Mouse (Mus musculus): ENCODE measurements at regions not wholly inside any gene's neighbourhood (a gene's known extent, or its start where the extent isn't known, plus 50 kb on each side); places are given as distances from the start of the nearest gene placed in this dataset.
A peak's percentile ranks its signal among the peaks of the same experiment; 100 is the strongest.

DNA sequence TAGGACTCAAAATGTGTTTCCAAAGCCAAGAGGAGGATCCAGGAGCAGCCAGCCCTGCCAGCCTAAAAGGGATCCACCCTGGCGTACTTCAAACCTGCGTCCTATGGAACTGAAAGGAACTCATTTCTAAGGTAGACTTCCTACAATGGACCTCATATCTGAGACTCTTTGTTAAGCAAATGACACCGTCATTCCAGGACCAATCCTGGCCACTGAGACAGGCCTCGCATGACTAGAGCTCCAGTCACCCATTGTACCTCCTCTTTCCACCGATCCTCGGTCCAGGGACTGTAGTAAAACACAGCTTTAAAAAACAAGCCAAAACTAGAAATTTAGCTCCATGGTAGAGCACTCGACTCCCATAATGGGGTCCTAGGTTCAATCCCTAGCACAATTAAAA lies 110.4 kb upstream of the Zdhhc25 start:
- DNase-seq: no peak

DNA sequence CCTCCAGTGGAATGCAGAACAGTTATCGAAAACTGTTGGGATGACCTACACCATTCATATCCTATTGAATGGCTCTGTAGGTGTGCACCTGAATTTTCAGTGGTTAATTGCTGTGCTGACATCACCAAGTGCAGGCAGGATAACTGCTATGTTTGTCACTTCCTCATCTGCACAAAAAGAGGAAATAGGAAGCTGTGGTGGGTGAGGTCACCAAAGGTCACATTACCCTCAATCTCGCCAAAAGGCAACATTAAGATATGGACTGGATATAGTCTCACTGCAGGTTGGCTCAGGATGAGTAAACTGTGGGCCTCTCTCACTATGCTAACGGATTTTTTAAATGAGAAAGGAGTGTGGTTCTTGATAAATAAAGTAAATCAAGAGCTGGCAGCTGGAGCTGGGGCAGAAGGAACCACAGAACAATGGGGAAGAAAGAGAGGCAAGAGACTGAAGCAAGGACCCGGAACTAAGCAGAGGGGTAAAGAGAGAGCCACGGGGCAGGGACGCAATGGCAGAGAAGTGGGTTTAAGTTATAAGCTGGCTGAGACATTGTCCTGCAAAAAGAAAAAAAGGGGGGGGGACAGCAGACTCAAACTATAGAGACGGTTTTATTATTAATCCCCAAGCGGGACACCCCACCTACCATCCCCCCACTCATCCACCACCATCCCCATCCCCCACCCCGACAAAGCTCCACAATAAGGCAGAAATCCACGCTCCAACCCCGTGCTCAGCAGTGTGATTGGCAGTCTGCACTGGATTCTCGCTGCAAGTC lies 109.6 kb upstream of the Zdhhc25 start:
- no peak for DNase-seq

DNA sequence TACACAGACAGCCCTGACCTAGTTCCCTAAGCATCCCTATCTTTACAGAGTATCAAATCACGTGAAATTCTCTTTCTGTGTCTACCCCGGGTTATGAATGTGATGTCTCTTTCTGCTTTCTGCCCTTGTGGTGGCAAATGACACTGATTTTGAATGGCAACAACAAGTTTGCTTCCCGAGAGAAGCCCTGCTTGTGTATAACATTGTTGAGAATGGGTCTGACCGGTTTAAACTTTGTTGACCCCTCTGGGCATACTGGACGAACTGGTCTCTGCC lies 109.1 kb upstream of the Zdhhc25 start:
- no peak for DNase-seq

GRCm38 (mm10) chr15:88497957-88498356 lies 102.1 kb upstream of the Zdhhc25 start:
- no peak for DNase-seq

GRCm38 (mm10) chr15:88502311-88502710 lies 97.8 kb upstream of the Zdhhc25 start:
- no peak for DNase-seq

- no peak for DNase-seq
Observed at GRCm38 (mm10) chr15:88503896-88504295, 96.2 kb upstream of the Zdhhc25 start.

- DNase-seq: no peak
Observed at GRCm38 (mm10) chr15:88505491-88506119, 94.5 kb upstream of the Zdhhc25 start.

DNA sequence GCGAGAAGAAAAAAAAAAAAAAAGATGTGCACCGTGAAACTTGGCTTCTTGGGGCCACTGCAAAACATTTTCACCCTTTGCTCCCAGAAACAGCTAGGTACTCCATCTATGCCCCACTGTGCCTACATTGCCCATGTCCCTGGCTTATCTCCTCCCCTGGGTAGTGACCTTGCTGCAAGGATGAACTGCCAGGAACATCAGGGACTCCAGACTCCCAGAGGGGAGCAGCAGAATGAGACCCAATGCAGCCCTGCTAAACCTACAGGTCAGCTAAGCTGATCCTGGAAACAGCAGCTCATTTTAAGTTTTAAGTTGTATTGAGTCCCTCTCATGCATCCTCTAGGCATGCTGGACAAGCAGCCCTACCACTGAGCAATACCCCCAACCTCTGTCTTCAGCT lies 92.2 kb upstream of the Zdhhc25 start:
- DNase-seq: no peak

DNA sequence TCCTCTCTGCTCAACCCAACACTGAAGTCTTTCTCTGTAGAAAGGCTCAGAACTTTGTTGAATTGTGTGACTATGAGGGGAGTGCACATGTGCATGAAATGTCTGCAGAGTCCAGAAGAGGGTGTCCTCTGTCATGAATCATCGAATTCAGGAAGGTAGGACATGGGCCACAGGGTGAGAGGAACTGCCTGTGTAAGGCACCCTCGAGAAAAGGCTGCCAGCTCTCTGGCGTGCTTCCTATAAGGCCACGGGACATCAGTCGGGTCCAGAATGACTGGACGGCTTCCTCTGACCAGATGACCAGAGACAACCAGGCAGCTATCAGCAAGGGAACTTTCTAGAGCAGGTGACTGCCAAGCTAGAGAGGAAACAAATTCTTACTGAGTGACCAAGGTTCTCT lies 91.1 kb upstream of the Zdhhc25 start:
- no peak for DNase-seq

GRCm38 (mm10) chr15:88509626-88510025 lies 90.5 kb upstream of the Zdhhc25 start:
- DNase-seq: peak; percentile 53

GRCm38 (mm10) chr15:88514091-88514490 lies 86.0 kb upstream of the Zdhhc25 start:
- DNase-seq: no peak

- DNase-seq: no peak
Observed at GRCm38 (mm10) chr15:88531218-88531617, 68.9 kb upstream of the Zdhhc25 start.

GRCm38 (mm10) chr15:88532008-88532407 lies 68.1 kb upstream of the Zdhhc25 start:
- no peak for DNase-seq

- no peak for DNase-seq
Observed at GRCm38 (mm10) chr15:88533354-88533753, 66.7 kb upstream of the Zdhhc25 start.

DNA sequence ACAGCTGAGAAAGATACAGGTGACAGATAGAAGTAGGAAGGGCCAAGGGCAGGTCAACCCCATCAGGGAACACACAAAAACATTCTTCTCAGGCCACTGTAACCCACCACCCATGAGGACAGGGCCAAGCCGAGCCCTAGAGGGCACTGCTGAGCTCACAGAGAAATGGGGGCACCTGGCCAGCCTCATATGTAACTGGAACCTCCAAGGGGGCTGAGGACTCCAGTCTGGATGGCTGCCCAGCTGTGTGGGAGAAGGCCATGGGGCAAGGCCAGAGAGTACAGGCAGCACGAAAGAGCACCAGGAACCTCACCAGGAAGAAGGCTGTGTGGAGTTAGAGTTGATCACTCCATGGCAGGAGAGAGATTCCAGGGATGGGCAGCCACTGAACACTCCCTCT lies 64.6 kb upstream of the Zdhhc25 start:
- DNase-seq: no peak

- peak; percentile 71 for DNase-seq
Observed at GRCm38 (mm10) chr15:88537190-88537589, 62.9 kb upstream of the Zdhhc25 start.

DNA sequence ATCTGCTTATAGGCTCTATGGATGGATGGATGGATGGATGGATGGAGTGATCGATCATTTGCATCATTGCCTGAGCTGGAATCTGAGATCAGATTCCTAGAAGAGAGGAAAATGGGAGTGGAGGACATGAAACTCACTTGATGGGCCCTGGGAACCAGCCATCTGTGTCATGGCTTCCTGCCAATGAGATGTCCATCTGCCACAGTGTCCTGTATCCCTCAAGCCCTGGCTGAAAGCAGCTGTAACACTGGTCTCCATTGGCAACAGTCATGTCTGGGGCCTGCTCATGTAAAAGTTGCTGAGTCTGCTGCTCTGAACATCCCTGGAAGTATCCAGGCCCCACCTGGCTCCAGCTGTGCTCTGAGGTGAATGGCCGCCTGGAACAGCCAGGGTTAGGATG lies 57.5 kb upstream of the Zdhhc25 start:
- DNase-seq: no peak

- no peak for DNase-seq
Observed at GRCm38 (mm10) chr15:88544216-88544615, 55.9 kb upstream of the Zdhhc25 start.

DNA sequence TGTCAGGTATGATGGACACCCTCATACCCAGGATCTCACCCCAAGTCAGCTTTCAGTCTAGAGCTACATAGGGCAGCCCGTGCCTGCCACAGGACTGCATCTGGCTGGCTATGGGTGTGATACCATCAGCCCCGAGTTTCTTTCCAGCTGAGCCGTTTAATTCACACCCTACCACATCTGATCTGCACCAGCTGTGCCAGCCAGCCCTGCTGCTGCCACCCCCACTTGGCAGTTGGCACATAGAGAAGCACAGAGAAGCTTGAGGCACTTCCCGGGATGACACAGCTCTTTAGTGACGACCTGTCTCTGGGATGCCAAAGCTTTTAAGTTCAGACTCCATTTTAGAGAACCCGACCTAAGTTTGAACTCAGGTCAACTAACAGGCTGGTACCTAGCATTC lies 51.8 kb upstream of the Zdhhc25 start:
- no peak for DNase-seq

Data from right cerebral cortex, postnatal 4 days (tissue).